Mouse (Mus musculus): ENCODE results near the gene Klrg1. TPM values are rescaled to one million over a fixed set of nuclear protein-coding genes. Genes with fewer than 3 reads are reported as not detected.

Gene Klrg1
- polyA plus RNA-seq, 1 experiment: 0.65 TPM

- DNase-seq: no peak
- H3K4me3 ChIP-seq (replicated peaks; ENCODE audit: extremely low read depth, low read depth, low read length): no peak overlapping the region
- peaks cover 5% of the 10 kb centered on the region; the same call in 1 of the 2 replicates for H3K4me1 ChIP-seq (ENCODE audit: control insufficient read depth, insufficient read depth, low read length)
- WGBS: 75% methylated on average over 12 of the region's 12 CpGs
- TF ChIP-seq POLR2A (IDR thresholded peaks at IDR 0.05; ENCODE audit: borderline replicate concordance, extremely low read depth, low read depth, low read length): no peak
- no peak for TF ChIP-seq CTCF (IDR thresholded peaks at IDR 0.05; ENCODE audit: insufficient read depth, low read length)
Observed at GRCm38 (mm10) chr6:122304790-122305555, 22.3 kb upstream of the Klrg1 start.

- peak; percentile 69 for DNase-seq
- 33% methylated on average over 6 of the region's 6 CpGs for whole genome bisulfite sequencing
- TF ChIP-seq POLR2A (IDR thresholded peaks at IDR 0.05; ENCODE audit: borderline replicate concordance, extremely low read depth, low read depth, low read length) (no peak), CTCF (IDR thresholded peaks at IDR 0.05; ENCODE audit: insufficient read depth, low read length) (peak; percentile 84)
- peaks cover under 1% of the 10 kb centered on the region; the same call in 1 of the 2 replicates for H3K4me1 ChIP-seq (ENCODE audit: control insufficient read depth, insufficient read depth, low read length)
- no peak overlapping the region for H3K4me3 ChIP-seq (replicated peaks; ENCODE audit: extremely low read depth, low read depth, low read length)
Observed at GRCm38 (mm10) chr6:122304355-122304754, 21.7 kb upstream of the Klrg1 start.

- WGBS: 55% methylated on average over 9 of the region's 9 CpGs
- no peak for DNase-seq
- H3K4me3 ChIP-seq (replicated peaks; ENCODE audit: extremely low read depth, low read depth, low read length): no peak overlapping the region
- H3K4me1 ChIP-seq (ENCODE audit: control insufficient read depth, insufficient read depth, low read length): no peaks in the 10 kb centered on the region
- no peak for TF ChIP-seq CTCF (IDR thresholded peaks at IDR 0.05; ENCODE audit: insufficient read depth, low read length)
- no peak for TF ChIP-seq POLR2A (IDR thresholded peaks at IDR 0.05; ENCODE audit: borderline replicate concordance, extremely low read depth, low read depth, low read length)
Observed at GRCm38 (mm10) chr6:122303526-122303925, 20.8 kb upstream of the Klrg1 start.

GRCm38 (mm10) chr6:122302661-122303060 lies 20.0 kb upstream of the Klrg1 start:
- WGBS: 76% methylated on average over 4 of the region's 4 CpGs
- Histone ChIP-seq H3K4me1 (ENCODE audit: control insufficient read depth, insufficient read depth, low read length) (no peaks in the 10 kb centered on the region), H3K4me3 (replicated peaks; ENCODE audit: extremely low read depth, low read depth, low read length) (no peak overlapping the region)
- DNase-seq: no peak
- no peak for TF ChIP-seq CTCF (IDR thresholded peaks at IDR 0.05; ENCODE audit: insufficient read depth, low read length)
- TF ChIP-seq POLR2A (IDR thresholded peaks at IDR 0.05; ENCODE audit: borderline replicate concordance, extremely low read depth, low read depth, low read length): no peak

- no peak for DNase-seq
- 68% methylated on average over 1 of the region's 1 CpGs for WGBS
- no peak overlapping the region for H3K4me3 ChIP-seq (replicated peaks; ENCODE audit: extremely low read depth, low read depth, low read length)
- TF ChIP-seq CTCF (IDR thresholded peaks at IDR 0.05; ENCODE audit: insufficient read depth, low read length) (no peak), POLR2A (IDR thresholded peaks at IDR 0.05; ENCODE audit: borderline replicate concordance, extremely low read depth, low read depth, low read length) (no peak)
- H3K4me1 ChIP-seq (ENCODE audit: control insufficient read depth, insufficient read depth, low read length): no peaks in the 10 kb centered on the region; the same call in 1 of the 2 replicates
Observed at GRCm38 (mm10) chr6:122302121-122302520, 19.4 kb upstream of the Klrg1 start.

GRCm38 (mm10) chr6:122299621-122300133 lies 17.0 kb upstream of the Klrg1 start:
- no peak for DNase-seq
- H3K4me1 ChIP-seq (ENCODE audit: control insufficient read depth, insufficient read depth, low read length): no peaks in the 10 kb centered on the region; the same call in 1 of the 2 replicates
- WGBS: 27% methylated on average over 3 of the region's 3 CpGs
- TF ChIP-seq CTCF (IDR thresholded peaks at IDR 0.05; ENCODE audit: insufficient read depth, low read length) (no peak), POLR2A (IDR thresholded peaks at IDR 0.05; ENCODE audit: borderline replicate concordance, extremely low read depth, low read depth, low read length) (no peak)
- H3K4me3 ChIP-seq (replicated peaks; ENCODE audit: extremely low read depth, low read depth, low read length): no peak overlapping the region

- no peaks in the 10 kb centered on the region; the same call in 1 of the 2 replicates for H3K4me1 ChIP-seq (ENCODE audit: control insufficient read depth, insufficient read depth, low read length)
- H3K4me3 ChIP-seq (replicated peaks; ENCODE audit: extremely low read depth, low read depth, low read length): no peak overlapping the region
- WGBS: 68% methylated on average over 4 of the region's 4 CpGs
- no peak for DNase-seq
- TF ChIP-seq CTCF (IDR thresholded peaks at IDR 0.05; ENCODE audit: insufficient read depth, low read length) (no peak), POLR2A (IDR thresholded peaks at IDR 0.05; ENCODE audit: borderline replicate concordance, extremely low read depth, low read depth, low read length) (no peak)
Observed at GRCm38 (mm10) chr6:122298223-122298609, 15.5 kb upstream of the Klrg1 start.

GRCm38 (mm10) chr6:122297279-122298222 lies 14.9 kb upstream of the Klrg1 start:
- H3K4me1 ChIP-seq (ENCODE audit: control insufficient read depth, insufficient read depth, low read length): no peaks in the 10 kb centered on the region; the same call in 1 of the 2 replicates
- peak overlapping the region; percentile 32 for H3K4me3 ChIP-seq (replicated peaks; ENCODE audit: extremely low read depth, low read depth, low read length)
- no peak for TF ChIP-seq CTCF (IDR thresholded peaks at IDR 0.05; ENCODE audit: insufficient read depth, low read length)
- no peak for TF ChIP-seq POLR2A (IDR thresholded peaks at IDR 0.05; ENCODE audit: borderline replicate concordance, extremely low read depth, low read depth, low read length)
- no peak for DNase-seq
- WGBS: 6% methylated on average over 25 of the region's 25 CpGs

GRCm38 (mm10) chr6:122296918-122297278 lies 14.2 kb upstream of the Klrg1 start:
- 20% methylated on average over 3 of the region's 3 CpGs for WGBS
- no peaks in the 10 kb centered on the region; the same call in 1 of the 2 replicates for H3K4me1 ChIP-seq (ENCODE audit: control insufficient read depth, insufficient read depth, low read length)
- H3K4me3 ChIP-seq (replicated peaks; ENCODE audit: extremely low read depth, low read depth, low read length): no peak overlapping the region
- DNase-seq: no peak
- TF ChIP-seq CTCF (IDR thresholded peaks at IDR 0.05; ENCODE audit: insufficient read depth, low read length) (no peak), POLR2A (IDR thresholded peaks at IDR 0.05; ENCODE audit: borderline replicate concordance, extremely low read depth, low read depth, low read length) (no peak)

Measured in lung, adult 2 months (tissue).